Mouse (Mus musculus) hindbrain, embryonic 10.5 days (tissue): ENCODE measurements around the gene Fbxo31. TPM values are rescaled to one million over a fixed set of nuclear protein-coding genes. Genes with fewer than 3 reads are reported as not detected.

ENCODE experiments used
- DNase-seq: peaks from one replicate; pipeline ENCODE4 v3.0.0-alpha.2; 2017; ENCODE audit warnings: low spot score
- H3K27ac ChIP-seq: fragments of 300-500 bp; sonication (generic); 2 replicates; pipeline ENCODE4 v1.5.1; 2016; ENCODE audit warnings: mild to moderate bottlenecking, moderate library complexity
- H3K27me3 ChIP-seq: fragments of 300-500 bp; sonication (generic); 2 replicates; pipeline ENCODE4 v1.6.1; 2016; ENCODE audit warnings: mild to moderate bottlenecking; ENCODE audit not compliant: poor library complexity, insufficient read depth, severe bottlenecking
- H3K36me3 ChIP-seq: fragments of 300-500 bp; sonication (generic); 2 replicates; pipeline ENCODE4 v1.6.1; 2016; ENCODE audit warnings: mild to moderate bottlenecking, moderate library complexity
- H3K4me1 ChIP-seq: fragments of 300-500 bp; sonication (generic); replicated peaks from 2 replicates; pipeline ENCODE4 v1.6.1; 2016; ENCODE audit warnings: mild to moderate bottlenecking
- H3K4me3 ChIP-seq: fragments of 300-500 bp; sonication (generic); 2 replicates; pipeline ENCODE4 v1.5.1; 2016; ENCODE audit warnings: mild to moderate bottlenecking, moderate library complexity
- H3K9me3 ChIP-seq: fragments of 300-500 bp; sonication (generic); 2 replicates; pipeline ENCODE4 v1.6.1; 2016; ENCODE audit warnings: mild to moderate bottlenecking, moderate library complexity
- WGBS: fragments of 180-500 bp; shearing (Covaris S2); methylation state at CpG from one replicate; pipeline ENCODE4 v1.1.7; 2016; 5-methylcytosine and 5-hydroxymethylcytosine counted together
- polyA plus RNA-seq: library from polyadenylated mRNA; unstranded; fragments of >200 nt; fragmentation: Nextera tagmentation; extraction: Ambion mirVana; gene quantifications from 2 replicates; pipeline ENCODE4 v1.2.1, GENCODE M21; 2016

Fbxo31 gene
- polyA plus RNA-seq, 1 experiment from 2014 or later: 18.8 TPM

DNA sequence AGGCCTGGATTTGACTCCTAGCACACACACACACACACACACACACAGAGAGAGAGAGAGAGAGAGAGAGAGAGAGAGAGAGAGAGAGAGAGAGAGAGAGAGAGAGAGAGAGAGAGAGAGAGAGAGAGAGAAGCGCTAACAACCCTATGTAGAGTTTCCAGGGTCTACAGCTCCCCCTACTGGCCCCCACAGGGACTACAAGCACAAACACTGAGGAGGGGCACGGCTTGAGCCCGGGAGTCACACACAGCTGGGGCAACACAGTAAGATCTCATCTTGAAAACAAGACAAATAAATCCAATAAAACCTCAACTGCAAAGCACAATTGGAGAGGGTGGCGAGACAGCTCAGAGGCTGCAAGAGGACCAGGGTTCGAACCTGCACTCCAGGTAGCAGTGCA lies 46.2 kb downstream of the Fbxo31 start:
- Histone ChIP-seq H3K9me3 (no peaks in the 10 kb centered on the region), H3K27me3 (peaks cover 4% of the 10 kb centered on the region; the same call in 1 of the 2 replicates), H3K4me1 (no peaks in the 10 kb centered on the region), H3K4me3 (no peak overlapping the region), H3K27ac (no peak overlapping the region), H3K36me3 (no peaks in the 10 kb centered on the region)
- peak; percentile 50 for DNase-seq
- WGBS: 55% methylated on average over 5 of the region's 5 CpGs

DNA sequence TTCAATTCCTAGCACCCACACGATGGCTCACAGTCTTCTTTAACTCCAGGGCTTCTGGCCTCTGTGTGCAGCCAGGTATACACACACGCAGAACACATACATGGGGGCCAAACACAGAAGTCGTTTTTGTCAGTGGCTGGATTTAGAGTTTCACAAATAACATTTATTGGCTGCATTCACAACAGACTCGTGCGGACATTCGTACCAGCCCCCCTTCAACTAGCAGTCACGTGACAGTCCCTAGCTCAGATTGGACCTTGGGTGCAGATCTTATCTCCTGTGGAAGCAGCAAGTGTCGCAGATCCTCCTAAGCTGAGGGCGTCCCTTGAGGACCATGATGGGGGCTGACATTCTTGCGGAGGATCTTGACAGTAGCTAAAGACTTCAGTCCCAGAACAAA lies 48.0 kb downstream of the Fbxo31 start:
- 84% methylated on average over 10 of the region's 10 CpGs for WGBS
- H3K27me3 ChIP-seq: peaks cover 4% of the 10 kb centered on the region; the same call in 1 of the 2 replicates
- peaks cover 7% of the 10 kb centered on the region for H3K4me1 ChIP-seq
- H3K36me3 ChIP-seq: no peaks in the 10 kb centered on the region
- no peak overlapping the region for H3K27ac ChIP-seq
- H3K4me3 ChIP-seq: no peak overlapping the region
- H3K9me3 ChIP-seq: no peaks in the 10 kb centered on the region
- DNase-seq: no peak

DNA sequence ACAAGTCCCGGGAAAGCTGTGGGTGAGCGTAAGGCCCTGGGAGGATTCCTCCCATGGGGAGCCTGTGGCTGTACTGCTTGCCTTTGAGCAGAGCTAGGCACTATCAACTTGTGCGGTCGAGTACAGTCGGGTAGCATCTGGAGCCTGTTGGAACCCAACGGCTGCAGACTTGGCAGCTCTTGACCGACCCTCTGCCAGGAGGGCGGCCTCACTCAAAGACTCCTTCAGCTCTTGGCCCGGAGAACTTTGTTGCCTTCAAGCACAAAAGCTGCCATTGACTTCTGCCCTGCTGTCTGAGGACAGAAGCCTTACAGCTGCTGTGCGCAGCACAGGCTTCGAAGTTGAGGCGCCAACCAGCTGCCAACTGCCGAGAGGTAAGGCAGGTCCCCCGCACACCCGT lies 49.8 kb downstream of the Fbxo31 start:
- DNase-seq: no peak
- Histone ChIP-seq H3K27ac (no peak overlapping the region), H3K36me3 (no peaks in the 10 kb centered on the region), H3K4me3 (no peak overlapping the region), H3K9me3 (no peaks in the 10 kb centered on the region), H3K27me3 (0 out of 2 replicates have a peak, but pooled peaks cover 5% of the 10 kb centered on the region), H3K4me1 (peaks cover 7% of the 10 kb centered on the region)
- 91% methylated on average over 15 of the region's 15 CpGs for WGBS

DNA sequence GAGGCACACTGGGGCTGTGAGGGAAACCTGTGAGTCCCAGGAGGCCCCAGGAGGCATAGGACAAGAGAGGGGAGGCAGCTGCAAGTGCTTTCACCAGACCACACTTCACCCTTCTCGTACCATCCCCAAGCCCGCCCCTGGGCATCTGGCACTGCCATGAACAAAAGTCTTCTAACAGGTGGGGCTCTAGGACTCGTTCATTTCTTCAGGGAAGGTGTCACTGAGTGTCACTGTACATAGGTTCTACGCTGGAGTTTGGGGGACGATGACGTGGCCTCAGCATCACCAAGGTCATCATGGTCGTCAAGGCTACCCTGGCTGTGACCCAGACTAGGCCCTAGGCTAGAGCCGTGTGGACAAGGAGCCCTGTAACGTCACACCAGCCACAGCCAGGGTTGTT lies 50.9 kb downstream of the Fbxo31 start:
- Histone ChIP-seq H3K36me3 (no peaks in the 10 kb centered on the region), H3K4me3 (no peak overlapping the region), H3K27me3 (0 out of 2 replicates have a peak, but pooled peaks cover 5% of the 10 kb centered on the region), H3K27ac (no peak overlapping the region), H3K9me3 (no peaks in the 10 kb centered on the region), H3K4me1 (peaks cover 7% of the 10 kb centered on the region)
- WGBS: 86% methylated on average over 9 of the region's 9 CpGs
- no peak for DNase-seq

DNA sequence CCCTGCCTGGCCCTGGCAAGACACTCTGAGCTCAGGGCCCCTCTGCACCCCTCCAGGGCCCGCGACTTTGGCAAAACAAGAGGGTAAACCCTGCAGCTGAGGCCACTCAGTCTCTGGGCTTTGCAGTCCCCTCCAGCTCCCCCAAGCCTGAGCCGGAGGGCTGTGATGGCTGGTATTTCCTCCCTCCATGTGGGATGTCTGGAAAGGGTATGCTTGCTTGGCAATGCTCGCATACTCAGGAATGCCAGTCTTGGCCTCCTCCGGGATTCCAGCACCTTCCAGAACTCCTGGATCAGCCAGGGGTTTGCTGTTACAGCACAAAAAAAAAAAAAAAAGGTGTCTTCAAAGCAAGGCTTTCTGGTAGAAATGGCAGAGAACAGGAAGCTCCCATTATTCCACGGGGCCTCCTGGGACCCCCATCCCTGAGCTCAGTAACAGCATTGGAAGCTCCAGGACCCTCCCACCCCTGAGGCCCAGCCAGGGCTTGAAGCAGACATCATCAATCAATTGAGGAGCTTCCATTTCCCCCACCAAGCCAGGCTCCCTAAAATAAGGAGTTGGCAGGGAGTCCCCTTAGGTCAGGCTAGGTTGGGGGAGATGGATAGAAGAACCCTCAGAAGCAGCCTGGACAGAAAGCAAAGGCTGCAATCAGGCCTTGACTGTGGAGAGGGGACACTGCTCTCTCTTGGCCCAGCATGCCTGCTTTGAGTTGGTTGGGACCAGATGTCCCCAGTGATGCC lies 51.6 kb downstream of the Fbxo31 start:
- Histone ChIP-seq H3K4me1 (peaks cover 11% of the 10 kb centered on the region), H3K27ac (no peak overlapping the region), H3K27me3 (0 out of 2 replicates have a peak, but pooled peaks cover 5% of the 10 kb centered on the region), H3K9me3 (no peaks in the 10 kb centered on the region), H3K36me3 (no peaks in the 10 kb centered on the region), H3K4me3 (no peak overlapping the region)
- 72% methylated on average over 6 of the region's 6 CpGs for WGBS
- DNase-seq: no peak

DNA sequence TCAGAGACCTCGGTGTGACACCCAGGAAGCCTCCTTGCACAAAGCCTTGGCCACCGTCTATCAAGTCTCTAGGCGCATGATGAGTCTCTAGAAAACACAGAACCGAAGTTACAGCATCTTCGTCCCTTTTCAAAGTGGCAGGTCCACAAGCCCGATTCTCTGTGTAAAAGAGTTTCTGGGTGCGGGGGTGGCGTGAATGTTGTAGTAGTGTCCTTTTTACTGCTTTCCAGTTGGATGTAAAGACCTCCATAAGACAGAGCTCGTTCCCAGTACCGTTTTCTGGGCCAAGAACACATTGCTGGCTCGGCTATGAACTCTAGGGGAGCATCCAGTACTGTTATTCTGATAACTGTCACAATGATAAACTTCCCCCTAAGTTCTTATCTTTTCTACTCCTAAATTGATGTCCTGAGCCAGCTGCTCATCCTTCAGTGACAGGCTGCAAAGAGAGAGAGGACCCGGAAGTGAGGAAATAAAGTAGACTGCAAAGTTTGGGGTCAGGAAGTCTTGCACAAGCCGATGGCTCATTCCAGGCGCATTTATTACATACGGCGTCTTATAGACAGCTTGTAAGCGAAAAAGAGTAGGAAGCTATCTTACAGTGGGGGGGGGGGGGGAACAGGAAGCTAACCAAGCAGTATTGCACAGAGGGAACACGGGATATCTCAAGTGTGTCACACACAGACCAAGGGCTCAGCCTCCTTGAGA lies 53.3 kb downstream of the Fbxo31 start:
- Histone ChIP-seq H3K27me3 (0 out of 2 replicates have a peak, but pooled peaks cover 5% of the 10 kb centered on the region), H3K36me3 (no peaks in the 10 kb centered on the region), H3K4me3 (no peak overlapping the region), H3K9me3 (no peaks in the 10 kb centered on the region), H3K4me1 (peaks cover 16% of the 10 kb centered on the region), H3K27ac (no peak overlapping the region)
- WGBS: 87% methylated on average over 18 of the region's 18 CpGs
- no peak for DNase-seq

DNA sequence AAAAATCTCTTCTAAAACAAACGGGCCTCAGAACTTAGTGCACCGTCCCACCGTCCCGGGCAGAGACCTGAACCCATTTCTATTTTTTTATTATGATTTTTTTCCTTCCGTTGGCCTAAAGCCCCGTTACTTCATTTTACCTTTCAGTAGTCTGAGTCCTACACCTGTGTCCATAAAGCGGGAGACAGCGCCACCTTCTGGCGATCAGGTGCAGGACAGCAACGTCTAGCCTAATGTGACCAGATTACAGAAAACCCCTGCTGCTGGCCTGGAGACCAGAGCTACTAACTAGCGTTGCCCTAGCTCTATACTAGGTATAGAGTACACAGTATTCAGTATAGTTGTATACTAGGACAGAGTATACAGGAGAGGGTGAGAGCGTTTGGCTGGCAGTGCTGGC lies 65.2 kb downstream of the Fbxo31 start:
- peak; percentile 84 for DNase-seq
- WGBS: 8% methylated on average over 12 of the region's 12 CpGs
- peaks cover 40% of the 10 kb centered on the region for H3K27me3 ChIP-seq

DNA sequence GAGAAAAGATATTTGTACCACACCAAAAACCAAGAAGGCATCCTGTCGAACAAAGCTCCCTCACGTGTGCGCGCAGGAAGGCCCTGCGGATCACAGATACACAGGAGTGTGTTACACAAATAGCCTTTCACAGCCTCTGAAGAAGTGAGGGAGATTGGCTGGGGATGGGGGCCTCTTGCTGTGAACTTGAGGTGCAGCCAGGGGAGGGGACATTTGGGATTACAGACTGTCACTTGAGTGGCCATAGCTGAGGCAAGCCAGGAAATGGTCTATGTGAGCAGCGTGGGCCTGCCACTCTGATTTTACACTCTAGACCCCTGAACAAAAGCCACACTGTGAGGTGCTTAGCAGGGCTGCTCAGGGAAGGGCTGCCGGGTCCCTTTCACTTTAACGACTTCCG lies 66.9 kb downstream of the Fbxo31 start:
- Histone ChIP-seq H3K4me3 (no peak overlapping the region), H3K9me3 (no peaks in the 10 kb centered on the region), H3K27ac (0 out of 2 replicates have a peak overlapping the region, but pooled peaks have one; percentile 4), H3K27me3 (peaks cover 46% of the 10 kb centered on the region), H3K36me3 (no peaks in the 10 kb centered on the region), H3K4me1 (0 out of 2 replicates have a peak, but pooled peaks cover 9% of the 10 kb centered on the region)
- 57% methylated on average over 9 of the region's 9 CpGs for WGBS
- no peak for DNase-seq

More for the DNA sequence above, 65.2 kb downstream of the Fbxo31 start:
- no peak overlapping the region for H3K27ac ChIP-seq
- no peaks in the 10 kb centered on the region for H3K36me3 ChIP-seq
- H3K4me3 ChIP-seq: no peak overlapping the region
- 0 out of 2 replicates have a peak, but pooled peaks cover 9% of the 10 kb centered on the region for H3K4me1 ChIP-seq
- H3K9me3 ChIP-seq: no peaks in the 10 kb centered on the region

Other genes with a start within 250 kb of the Fbxo31 start
- 0.17 TPM in 1 of 2 replicates, not detected in the other for gene 1700018B08Rik, start 34.5 kb downstream of the Fbxo31 start, polyA plus RNA-seq
- gene Map1lc3b, start 11.6 kb upstream of the Fbxo31 start, polyA plus RNA-seq: 222 and 268 TPM in 2 replicates
- 14.6 and 17.3 TPM in 2 replicates for gene Zcchc14, start 74.1 kb upstream of the Fbxo31 start, polyA plus RNA-seq
- 10.1 and 22.4 TPM in 2 replicates for gene Jph3, start 150.8 kb upstream of the Fbxo31 start, polyA plus RNA-seq